Mouse (Mus musculus): ENCODE data around the gene Snrnp27. TPM values are rescaled to one million over a fixed set of nuclear protein-coding genes. Genes with fewer than 3 reads are reported as not detected.

Snrnp27 gene
- polyA plus RNA-seq (2015; fragmentation: Nextera tagmentation; extraction: Ambion mirVana), result 149 and 164 TPM in 2 replicates

DNA sequence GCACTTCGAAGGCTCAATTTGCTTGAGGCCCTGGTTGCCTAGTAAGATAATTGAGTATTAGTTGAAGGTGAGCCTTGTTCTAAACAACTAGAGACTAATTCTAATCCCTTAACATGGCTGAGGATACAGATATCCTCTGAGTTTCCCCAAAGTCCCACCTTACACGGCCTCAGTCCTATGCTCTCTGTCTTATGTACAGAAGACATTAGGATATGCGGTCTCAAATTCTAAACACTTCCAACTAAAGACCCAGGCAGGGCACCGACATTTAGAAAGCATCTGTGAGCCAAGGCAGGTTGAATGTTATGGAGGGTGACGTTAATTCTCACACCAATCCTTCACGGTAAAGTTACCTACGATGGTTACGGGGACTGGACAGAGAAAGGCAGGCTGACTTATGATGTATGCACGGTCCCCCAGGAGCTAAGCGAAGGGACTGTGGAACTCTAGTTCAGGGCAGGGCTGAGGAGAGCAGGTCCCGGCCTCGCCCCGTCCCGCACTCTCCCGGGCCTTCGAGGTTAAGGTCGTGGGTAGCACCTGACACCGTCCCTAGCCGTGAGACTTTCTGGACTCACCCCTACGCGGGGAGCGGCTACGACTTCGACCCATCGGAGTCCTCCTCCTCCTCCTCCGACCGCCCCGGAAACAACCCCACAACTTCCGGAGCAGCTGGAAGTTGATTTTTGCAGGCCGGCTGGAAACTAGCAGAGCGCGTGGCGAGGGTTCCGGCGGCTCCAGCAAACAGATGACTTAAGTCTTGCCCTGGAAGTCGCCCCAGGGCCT lies at the start of gene Snrnp27:
Snrnp27 (minus strand) TSS at position 651 of the 783 bp plus-strand sequence.
- DNase-seq (ENCODE audit: low spot score), result peak; percentile 93

GRCm38 (mm10) chr6:86733183-86733876 lies 49.0 kb upstream of the Snrnp27 start, which contains the start of gene Gmcl1:
Gene Gmcl1, minus strand, starts transcription at chr6:86733383.
- peak; percentile 99 for DNase-seq (ENCODE audit: low spot score)

DNA sequence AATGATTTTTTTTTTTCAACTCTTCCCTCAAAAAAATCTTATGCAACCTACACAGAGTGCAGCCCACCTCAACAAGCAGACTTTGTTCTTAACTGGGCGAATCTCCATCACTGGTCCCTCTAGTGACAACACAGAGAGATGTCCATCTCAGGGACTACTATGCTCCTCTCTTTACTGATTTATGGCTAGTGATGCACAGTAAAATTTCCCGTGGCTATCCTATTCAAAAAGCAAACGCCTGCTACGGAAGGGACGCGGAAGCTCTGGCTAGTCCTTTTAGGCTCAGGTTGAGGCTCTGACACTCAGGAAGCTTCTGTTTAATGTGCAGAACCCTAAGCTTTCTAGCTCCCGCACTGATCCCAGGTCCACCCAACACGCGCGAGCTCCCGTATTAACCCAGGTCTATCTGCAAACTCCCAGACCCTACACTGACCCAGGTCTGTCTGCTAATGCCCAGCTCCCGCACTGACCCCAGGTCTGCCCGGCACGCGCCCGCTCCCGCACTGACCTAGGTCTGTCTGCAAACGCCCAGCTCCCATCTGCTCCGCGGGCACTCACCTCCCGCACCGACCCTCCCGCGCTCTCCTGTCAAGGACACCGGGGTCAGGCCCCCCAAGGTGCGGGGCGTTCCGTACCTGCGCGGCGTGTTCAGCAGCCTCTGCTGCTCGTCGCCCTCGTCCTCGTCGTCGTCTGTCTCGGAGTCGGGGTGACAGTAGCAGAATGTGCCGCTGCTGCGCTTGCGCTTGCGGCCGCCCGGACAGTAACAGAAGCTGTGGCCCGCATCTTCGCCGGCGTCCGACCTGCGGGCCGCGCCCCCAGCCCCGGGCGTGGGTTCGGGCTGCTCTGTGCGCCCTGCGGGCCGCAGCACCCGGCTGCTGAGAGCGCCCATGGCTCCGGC lies 48.2 kb upstream of the Snrnp27 start:
- peak; percentile 32 for DNase-seq (ENCODE audit: low spot score)

GRCm38 (mm10) chr6:86728711-86729110 lies 44.4 kb upstream of the Snrnp27 start:
- DNase-seq (ENCODE audit: low spot score), result no peak

DNA sequence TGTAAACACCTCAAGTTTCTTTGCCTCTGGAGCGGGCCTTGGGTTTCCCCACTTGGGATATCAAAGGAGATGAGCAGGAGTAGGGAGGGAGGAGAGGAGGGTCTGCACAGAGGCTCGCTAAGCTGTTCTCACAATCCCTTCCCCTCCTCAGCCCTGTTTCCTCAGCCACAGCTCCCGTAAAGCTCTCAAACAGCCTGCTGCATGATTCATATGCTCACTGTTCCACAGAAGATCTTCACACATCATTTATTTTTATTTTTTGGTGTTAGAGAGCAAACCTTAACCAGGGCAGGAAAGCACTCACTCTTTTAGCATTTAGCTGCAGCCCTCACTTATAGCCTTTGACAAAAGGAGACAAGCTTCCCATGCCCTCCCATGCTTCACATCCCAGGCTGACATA lies 37.7 kb upstream of the Snrnp27 start:
- DNase-seq (ENCODE audit: low spot score), result no peak

GRCm38 (mm10) chr6:86708072-86708774 lies 23.9 kb upstream of the Snrnp27 start:
- DNase-seq (ENCODE audit: low spot score), result no peak

GRCm38 (mm10) chr6:86702577-86702976 lies 18.3 kb upstream of the Snrnp27 start:
- DNase-seq (ENCODE audit: low spot score), result no peak

- peak; percentile 17 for DNase-seq (ENCODE audit: low spot score)
Measured at GRCm38 (mm10) chr6:86697903-86698302, 13.6 kb upstream of the Snrnp27 start.

- DNase-seq (ENCODE audit: low spot score), result no peak
Measured at GRCm38 (mm10) chr6:86696213-86696612, 11.9 kb upstream of the Snrnp27 start.

- DNase-seq (ENCODE audit: low spot score), result peak; percentile 73
Measured at GRCm38 (mm10) chr6:86694465-86694864, 10.1 kb upstream of the Snrnp27 start.

DNA sequence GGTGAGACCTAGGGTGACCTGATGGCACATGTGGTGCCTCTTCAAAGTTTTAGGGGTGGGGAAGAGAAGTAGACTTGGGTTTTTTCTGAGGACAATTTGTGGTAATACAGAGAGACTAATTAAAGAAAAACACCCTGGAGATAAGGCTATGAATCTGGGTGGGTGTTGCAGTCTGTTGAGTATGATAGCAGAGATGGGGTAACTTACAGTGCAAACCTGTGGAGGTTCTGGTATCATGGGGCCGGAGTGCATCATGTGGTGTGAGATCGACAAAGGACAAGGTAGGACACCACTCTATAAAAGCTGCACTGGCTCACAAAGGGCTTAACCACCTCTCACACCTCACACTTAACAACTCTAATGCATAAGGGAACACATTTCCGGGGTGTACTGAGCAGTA lies 5.3 kb upstream of the Snrnp27 start:
- DNase-seq (ENCODE audit: low spot score), result no peak

DNA sequence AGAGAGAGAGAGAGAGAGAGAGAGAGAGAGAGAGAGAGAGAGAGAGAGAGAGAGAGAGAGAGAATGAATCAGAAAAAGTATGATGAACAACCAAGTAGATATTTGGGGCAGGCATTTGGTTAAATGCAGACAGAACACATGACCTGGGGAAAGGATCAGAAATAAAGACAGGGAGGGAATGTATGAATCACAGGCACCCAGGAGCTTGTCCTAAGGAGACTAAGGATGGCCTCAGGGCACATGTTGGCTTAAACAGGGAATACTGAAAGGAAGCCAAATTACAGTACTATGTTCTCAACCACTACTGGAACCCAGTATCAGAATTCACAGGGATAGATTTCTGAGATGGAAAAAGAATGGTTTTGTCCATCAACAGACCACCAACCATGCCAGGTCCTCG lies 2.6 kb upstream of the Snrnp27 start:
- DNase-seq (ENCODE audit: low spot score), result no peak

DNA sequence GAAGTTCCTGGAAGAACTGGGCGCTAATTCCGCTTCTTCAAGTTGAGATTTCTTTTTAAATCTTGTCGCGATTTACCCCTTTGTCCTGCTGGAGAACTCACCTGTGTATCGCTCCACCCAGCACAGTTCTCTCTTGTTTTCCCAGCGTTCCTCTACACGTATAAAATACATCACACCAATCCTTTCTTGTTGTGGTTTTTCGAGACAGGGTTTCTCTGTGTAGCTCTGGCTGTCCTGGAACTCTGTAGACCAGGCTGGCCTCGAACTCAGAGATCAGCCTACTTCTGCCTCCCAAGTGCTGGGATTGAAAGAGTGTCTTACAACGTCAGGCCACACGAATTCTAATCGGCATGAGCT lies 311 bp upstream of the Snrnp27 start:
- DNase-seq (ENCODE audit: low spot score), result no peak

DNA sequence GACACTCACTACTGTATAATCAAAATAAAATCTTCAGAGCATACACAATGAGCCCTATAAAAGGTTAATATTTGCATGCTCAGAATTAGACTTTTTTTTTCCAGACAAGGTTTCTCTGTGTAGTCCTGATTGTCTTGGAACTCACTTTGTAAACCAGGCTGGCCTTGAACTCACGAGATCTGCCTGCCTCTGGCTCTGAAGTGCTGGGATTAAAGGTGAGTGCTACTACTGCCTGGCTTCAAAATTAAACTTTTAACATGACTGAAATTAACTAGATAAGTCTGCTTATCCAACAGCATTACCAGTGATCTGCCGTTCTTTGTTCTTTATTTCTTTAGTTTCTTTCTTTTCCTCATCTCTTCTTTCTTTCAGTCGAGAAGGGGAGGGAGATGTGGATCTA lies 3.0 kb downstream of the Snrnp27 start:
- DNase-seq (ENCODE audit: low spot score), result no peak

GRCm38 (mm10) chr6:86678341-86678740 lies 6.0 kb downstream of the Snrnp27 start:
- DNase-seq (ENCODE audit: low spot score), result no peak

DNA sequence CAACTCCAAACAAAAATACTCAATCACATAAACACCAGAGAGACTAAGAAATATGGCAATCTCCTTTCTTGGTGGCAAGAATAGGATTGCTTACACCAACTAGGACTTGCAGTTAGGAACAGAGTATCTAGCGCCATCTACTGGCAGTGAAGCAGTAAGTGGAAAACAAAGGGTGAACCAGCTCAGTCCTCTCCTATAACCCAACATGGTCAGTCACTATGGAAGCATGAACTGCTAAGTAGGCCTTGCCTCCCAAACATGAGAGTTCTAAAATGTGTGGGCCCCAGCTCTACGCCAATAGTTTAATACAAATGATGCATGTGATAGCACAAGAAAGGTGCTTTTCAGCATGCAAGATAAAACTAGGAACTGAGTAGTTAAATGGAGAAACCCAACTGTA lies 13.4 kb downstream of the Snrnp27 start:
- peak; percentile 85 for DNase-seq (ENCODE audit: low spot score)

- peak; percentile 100 for DNase-seq (ENCODE audit: low spot score)
Measured at GRCm38 (mm10) chr6:86669240-86669727, 15.0 kb downstream of the Snrnp27 start.

- no peak for DNase-seq (ENCODE audit: low spot score)
Measured at GRCm38 (mm10) chr6:86668580-86669239, 15.6 kb downstream of the Snrnp27 start, which contains the start of gene Mxd1. Gene Mxd1, minus strand, starts transcription at chr6:86669161.

GRCm38 (mm10) chr6:86667061-86667460 lies 17.3 kb downstream of the Snrnp27 start:
- DNase-seq (ENCODE audit: low spot score), result no peak
